Mouse (Mus musculus) thymus, postnatal 0 days (tissue): ENCODE data around the gene Dedd2. TPM values are rescaled to one million over a fixed set of nuclear protein-coding genes. Genes with fewer than 3 reads are reported as not detected.
A peak's percentile ranks its signal among the peaks of the same experiment; 100 is the strongest.

Experiments used
- DNase-seq: peaks from one replicate; pipeline ENCODE4 v3.0.0-alpha.2; 2015; ENCODE audit warnings: low spot score
- microRNA-seq: library from miRNA; unstranded; fragments of <30 nt; microRNA quantifications from one replicate; pipeline ENCODE4, GENCODE M21; 2016; ENCODE audit warnings: borderline number of aligned reads
- polyA plus RNA-seq: library from polyadenylated mRNA; unstranded; fragments of >200 nt; fragmentation: Nextera tagmentation; extraction: Ambion mirVana; gene quantifications from 2 replicates; pipeline ENCODE4 v1.2.1, GENCODE M21; 2015

Gene Dedd2
- polyA plus RNA-seq, 1 experiment from 2014 or later = 32.8 TPM

GRCm38 (mm10) chr7:25179606-25180161 lies 40.7 kb downstream of the Dedd2 start, which contains the start of gene Pou2f2:
Gene Pou2f2 (minus strand): TSS chr7:25179726.
- DNase-seq = peak; percentile 67

- no peak for DNase-seq
Observed at GRCm38 (mm10) chr7:25178787-25179605, 41.4 kb downstream of the Dedd2 start.

DNA sequence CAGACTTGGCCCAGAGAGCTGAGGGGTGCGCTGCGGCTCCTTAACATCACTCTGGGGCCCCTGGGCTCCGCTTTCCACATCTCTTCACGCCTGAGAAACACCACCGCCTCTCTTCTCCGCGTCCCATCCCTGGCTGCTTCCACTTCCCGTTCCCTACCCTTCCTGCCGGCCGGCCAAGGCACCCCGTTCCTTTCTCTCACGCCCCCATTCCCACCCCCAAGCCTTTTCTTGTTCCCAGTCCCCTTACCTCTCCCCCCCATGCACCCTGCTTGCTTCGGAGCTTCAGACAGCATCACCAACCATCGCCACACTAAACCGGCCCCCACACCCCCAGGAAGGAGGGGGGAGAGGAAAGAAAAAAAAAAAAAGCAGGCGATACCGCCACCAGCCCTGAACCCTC lies 42.1 kb downstream of the Dedd2 start:
- no peak for DNase-seq

DNA sequence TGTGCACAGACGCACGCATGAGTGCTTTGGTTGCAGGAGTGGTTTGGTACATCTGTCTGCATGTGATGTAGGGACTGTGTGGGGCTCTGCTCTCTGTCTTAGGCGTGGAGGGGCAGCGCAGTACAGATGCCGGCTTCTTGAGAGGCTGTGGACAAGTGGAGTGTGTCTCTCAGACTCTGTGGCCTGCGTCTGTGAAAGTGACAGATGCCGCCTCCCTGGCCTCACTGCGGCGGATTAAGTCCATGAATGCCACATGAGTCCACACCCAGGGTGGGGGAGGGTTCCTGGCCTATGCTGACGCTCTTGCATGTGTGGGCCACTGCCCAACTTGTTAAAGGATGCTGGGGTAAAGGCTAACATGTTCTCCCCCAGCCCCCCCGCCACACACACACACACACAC lies 46.1 kb downstream of the Dedd2 start:
- DNase-seq = no peak

GRCm38 (mm10) chr7:25172669-25173068 lies 47.7 kb downstream of the Dedd2 start:
- DNase-seq = no peak

GRCm38 (mm10) chr7:25170583-25170982 lies 49.8 kb downstream of the Dedd2 start:
- DNase-seq = no peak

DNA sequence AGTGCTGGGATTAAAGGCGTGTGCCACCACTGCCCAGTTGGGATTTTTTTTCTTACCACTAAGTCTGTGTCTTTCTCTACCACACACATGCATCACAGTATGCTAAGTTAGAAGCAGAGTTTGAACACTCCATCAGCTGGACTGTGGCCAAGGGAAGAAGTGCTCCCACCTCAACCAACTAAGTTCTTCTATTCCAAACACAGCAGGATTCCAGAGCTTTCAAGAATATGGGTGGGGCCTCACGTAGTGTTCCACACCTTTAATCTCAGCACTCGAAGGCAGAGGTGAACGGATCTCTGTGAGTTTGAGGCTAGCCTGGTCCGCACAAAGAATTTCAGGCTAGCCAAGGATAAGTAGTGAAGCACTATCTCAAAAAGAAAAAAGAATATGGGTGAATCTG lies 54.3 kb downstream of the Dedd2 start:
- DNase-seq = no peak

GRCm38 (mm10) chr7:25156158-25156648 lies 64.2 kb downstream of the Dedd2 start:
- no peak for DNase-seq

DNA sequence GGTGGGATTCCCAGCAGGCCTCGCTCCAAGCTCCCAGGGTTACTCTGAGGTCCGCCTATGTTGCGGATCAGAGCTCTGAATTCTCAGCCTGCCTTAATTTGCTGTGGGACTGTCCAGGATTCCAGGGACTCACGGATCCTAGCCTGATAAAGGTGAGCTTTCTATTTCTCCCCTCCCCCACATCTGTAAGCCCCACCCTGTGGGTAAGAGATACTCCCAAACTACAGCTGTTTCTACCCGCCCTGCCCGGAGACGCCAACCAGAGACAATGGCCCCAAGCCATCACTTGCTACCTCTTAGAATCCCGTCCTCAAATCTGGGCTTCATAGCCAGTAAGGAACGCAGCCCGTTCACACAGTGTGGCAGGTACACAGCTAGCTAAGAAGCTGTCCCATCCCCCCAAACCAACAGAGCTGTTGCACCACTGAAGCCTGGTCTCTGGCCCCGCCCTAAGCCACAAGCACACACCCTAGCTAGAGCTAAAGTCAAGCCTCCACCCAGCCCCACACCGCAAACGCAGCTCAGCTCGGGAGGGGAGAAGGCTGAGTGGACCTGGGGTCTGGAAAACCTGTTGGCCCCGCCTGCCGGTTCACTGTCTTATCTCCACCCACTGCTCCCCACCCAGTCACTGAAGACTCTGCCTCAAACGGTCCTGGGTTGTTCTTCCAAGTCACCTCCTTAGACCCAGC lies 64.8 kb downstream of the Dedd2 start:
- DNase-seq = peak; percentile 55

DNA sequence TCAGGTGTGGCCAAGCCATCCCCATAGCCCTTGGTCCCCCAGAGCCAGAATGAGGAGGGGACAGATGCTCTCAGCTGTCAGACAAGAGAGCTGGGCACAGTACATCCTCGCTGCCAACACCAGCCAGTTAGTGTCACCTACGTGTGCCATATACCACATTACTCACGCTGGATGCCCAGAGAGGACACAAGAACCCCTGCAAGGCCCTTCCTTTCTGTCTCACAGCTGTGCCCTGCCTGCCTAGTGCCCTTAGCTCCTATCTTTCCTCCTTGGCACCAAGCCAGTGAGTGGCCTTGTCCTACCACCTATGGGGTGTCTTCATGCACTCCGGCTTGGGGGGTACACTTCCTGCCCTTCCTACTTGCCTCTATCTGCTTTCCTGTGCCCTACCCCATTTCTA lies 65.8 kb downstream of the Dedd2 start:
- DNase-seq = no peak

DNA sequence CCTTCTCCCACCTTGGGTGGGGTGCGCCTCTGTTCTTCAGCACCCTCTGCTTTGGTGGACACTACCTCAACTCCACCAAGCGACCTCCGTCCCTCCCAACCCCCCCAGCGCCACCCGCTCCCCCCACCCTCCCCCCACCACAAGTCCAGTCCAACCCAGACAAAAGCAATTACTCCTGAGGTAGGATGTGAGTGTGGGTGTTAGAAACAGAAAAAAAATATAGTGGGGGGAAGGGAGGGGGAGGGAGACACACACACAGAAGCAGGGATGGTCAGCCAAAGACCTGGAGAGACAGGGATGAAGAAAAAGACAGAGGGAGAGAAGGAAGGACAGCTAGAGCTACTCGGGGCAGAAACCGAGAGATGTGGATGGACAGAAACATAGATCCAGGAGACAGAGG lies 66.6 kb downstream of the Dedd2 start:
- DNase-seq = no peak

GRCm38 (mm10) chr7:25151916-25152556 lies 68.4 kb downstream of the Dedd2 start:
- DNase-seq = no peak

DNA sequence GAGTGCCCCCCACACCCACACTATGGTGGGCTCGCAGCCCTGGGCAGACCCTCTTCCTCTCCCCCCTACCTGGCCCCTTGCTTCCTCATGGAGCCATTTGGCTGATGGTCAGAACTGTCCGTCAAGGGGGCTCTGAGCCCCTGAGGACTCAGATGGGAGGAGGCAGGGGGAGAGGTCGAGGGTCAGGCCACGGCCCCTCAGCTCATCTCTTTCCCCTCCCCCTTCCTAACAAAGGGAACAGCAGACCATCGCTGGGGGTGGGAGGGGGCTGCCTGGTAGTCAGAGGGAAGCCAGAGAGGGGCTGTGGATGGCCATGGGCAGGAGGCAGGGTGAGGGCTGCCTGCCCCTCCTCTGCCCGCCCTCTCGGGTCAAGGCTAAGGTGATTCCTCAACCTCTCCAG lies 69.4 kb downstream of the Dedd2 start:
- no peak for DNase-seq

DNA sequence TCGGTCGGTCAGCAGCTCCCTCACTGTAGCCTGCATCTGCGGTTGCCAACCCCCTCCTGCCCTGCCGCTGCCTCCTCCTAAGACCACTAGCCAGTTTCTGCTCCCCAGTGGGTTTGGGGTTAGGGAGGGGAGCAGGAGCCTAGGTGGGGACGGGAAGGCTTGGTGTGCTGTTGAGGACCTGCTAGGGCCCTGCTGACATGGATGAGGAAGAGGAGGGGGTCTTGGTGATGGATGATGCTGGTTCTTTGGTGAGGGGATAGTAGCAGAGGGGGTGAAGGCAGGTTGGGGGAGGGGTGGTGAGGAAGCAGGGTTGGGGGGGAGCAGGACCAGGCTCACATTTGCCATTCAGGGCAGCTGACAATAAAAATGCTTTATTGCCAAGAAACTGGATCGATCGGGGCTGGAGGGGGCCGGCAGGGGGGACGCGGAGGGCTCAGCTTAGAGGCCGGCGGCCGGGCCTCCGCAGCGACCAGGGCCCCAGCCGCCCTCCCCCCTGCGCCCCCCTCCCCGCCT lies 70.2 kb downstream of the Dedd2 start:
- no peak for DNase-seq

Small RNA genes lying within 50 kb of the gene (microRNA-seq; reads per million reads assigned to microRNA genes)
- gene Mir7048 = not detected

Other genes with a start within 250 kb of the Dedd2 start
- 220 and 236 TPM in 2 replicates for gene Rabac1, start 247.9 kb downstream of the Dedd2 start, polyA plus RNA-seq
- gene Atp1a3, start 214.7 kb downstream of the Dedd2 start, polyA plus RNA-seq = 1.7 TPM in 2 replicates
- gene Grik5, start 148.3 kb downstream of the Dedd2 start, polyA plus RNA-seq = 0.80 and 1.2 TPM in 2 replicates
- 18.1 and 20.8 TPM in 2 replicates for gene Zfp574, start 148.0 kb downstream of the Dedd2 start, polyA plus RNA-seq
- gene Pou2f2, start 40.9 kb downstream of the Dedd2 start, polyA plus RNA-seq = 1.5 and 1.9 TPM in 2 replicates
- 2.7 and 3.1 TPM in 2 replicates for gene Zfp526, start 810 bp upstream of the Dedd2 start, polyA plus RNA-seq
- gene Gsk3a, start 17.2 kb upstream of the Dedd2 start, polyA plus RNA-seq = 16.7 and 17.5 TPM in 2 replicates
- 4.5 and 6.4 TPM in 2 replicates for gene Erf, start 30.1 kb upstream of the Dedd2 start, polyA plus RNA-seq
- gene Cic, start 47.1 kb upstream of the Dedd2 start, polyA plus RNA-seq = 28.4 and 37.2 TPM in 2 replicates
- 142 TPM in 2 replicates for gene Pafah1b3, start 77.4 kb upstream of the Dedd2 start, polyA plus RNA-seq
- gene Prr19, start 80.8 kb upstream of the Dedd2 start, polyA plus RNA-seq = 0.22 and 0.23 TPM in 2 replicates
- gene Tmem145, start 85.5 kb upstream of the Dedd2 start, polyA plus RNA-seq = not detected in 2 replicates
- 1.9 and 2.0 TPM in 2 replicates for gene Megf8, start 96.5 kb upstream of the Dedd2 start, polyA plus RNA-seq
- gene Cnfn, start 149.1 kb upstream of the Dedd2 start, polyA plus RNA-seq = 4.1 and 11.4 TPM in 2 replicates
- 7.5 and 8.4 TPM in 2 replicates for gene Lipe, start 178.1 kb upstream of the Dedd2 start, polyA plus RNA-seq
- gene Cxcl17, start 192.3 kb upstream of the Dedd2 start, polyA plus RNA-seq = 1.0 and 2.0 TPM in 2 replicates